15 mouse cellular contexts compared by ENCODE assay signal in the genomic region with DNA sequence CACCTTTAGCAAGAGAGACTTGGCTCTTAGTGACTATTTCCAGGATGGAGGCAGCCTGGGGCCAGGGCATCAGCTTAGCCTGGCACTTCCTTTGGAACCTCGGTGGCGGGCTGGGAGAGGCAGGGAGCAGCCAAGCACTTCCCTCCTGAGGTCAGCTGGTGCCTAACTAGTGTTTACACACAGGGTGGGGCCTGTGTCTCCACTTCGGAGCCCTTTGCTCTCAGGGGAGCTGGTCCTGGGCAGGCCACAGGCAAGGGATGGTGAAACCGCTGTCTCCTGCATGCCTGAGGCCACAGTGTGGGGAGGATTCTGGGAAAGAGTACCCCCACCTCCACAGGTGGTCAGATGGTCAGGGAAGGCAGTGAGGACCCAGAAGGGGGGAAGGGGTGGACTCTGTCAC. TPM values are rescaled to one million over a fixed set of nuclear protein-coding genes. Genes with fewer than 3 reads are reported as not detected.
DNase-seq lines count a peak whose midpoint lies in the region; ATAC-seq and TF ChIP-seq lines count a peak whose summit lies in the region.
"Had no signal": no experiment of that assay in that cellular context is flagged by ENCODE, and none has a peak within 500 bp of the region (broad histone marks: within the 10 kb centered on the region; RNA-seq: fewer than 3 reads in every experiment).

No protein-coding gene starts in this region.

- H3K36me3 ChIP-seq in intestine, embryonic 16.5 days (ENCODE audit: control insufficient read depth, insufficient read depth, low read length), result no peaks in the 10 kb centered on the region
- no peaks in the 10 kb centered on the region for H3K36me3 ChIP-seq in liver, embryonic 16.5 days (ENCODE audit: control insufficient read depth, insufficient read depth)
- H3K36me3 ChIP-seq: embryonic facial prominence, embryonic 12.5 days; forebrain, embryonic 12.5 days; midbrain, embryonic 12.5 days had no signal

- H3K9ac ChIP-seq in intestine, embryonic 16.5 days (ENCODE audit: low read depth, low read length), result 0 out of 2 replicates have a peak overlapping the region, but pooled peaks have one; percentile 7
- H3K9ac ChIP-seq in liver, embryonic 16.5 days (ENCODE audit: low read depth, low read length), result no peak overlapping the region
- H3K9ac ChIP-seq: embryonic facial prominence, embryonic 12.5 days; forebrain, embryonic 12.5 days; midbrain, embryonic 12.5 days had no signal

- H3K27me3 ChIP-seq in intestine, embryonic 16.5 days (replicated peaks; ENCODE audit: control insufficient read depth, insufficient read depth, low read length), result no peaks in the 10 kb centered on the region
- H3K27me3 ChIP-seq in liver, embryonic 16.5 days (ENCODE audit: control insufficient read depth, insufficient read depth, low read depth, low read length), result peaks cover 2% of the 10 kb centered on the region; the same call in 1 of the 2 replicates
- H3K27me3 ChIP-seq: embryonic facial prominence, embryonic 12.5 days had no signal

- no peak for TF ChIP-seq CTCF in left cerebral cortex, adult 2 months (IDR thresholded peaks at IDR 0.05)

- peaks cover 12% of the 10 kb centered on the region for H3K4me1 ChIP-seq in intestine, embryonic 16.5 days (ENCODE audit: control insufficient read depth, insufficient read depth, low read length)
- no peaks in the 10 kb centered on the region; the same call in 1 of the 2 replicates for H3K4me1 ChIP-seq in liver, embryonic 16.5 days (ENCODE audit: control insufficient read depth, low read depth, low read length)
- H3K4me1 ChIP-seq: embryonic facial prominence, embryonic 12.5 days; forebrain, embryonic 12.5 days; midbrain, embryonic 12.5 days had no signal

- no peak overlapping the region for H3K4me2 ChIP-seq in intestine, embryonic 16.5 days (ENCODE audit: low read depth, low read length)
- H3K4me2 ChIP-seq in liver, embryonic 16.5 days (ENCODE audit: low read depth, low read length), result no peak overlapping the region
- H3K4me2 ChIP-seq: embryonic facial prominence, embryonic 12.5 days; forebrain, embryonic 12.5 days; midbrain, embryonic 12.5 days had no signal

- 0 out of 2 replicates have a peak overlapping the region, but pooled peaks have one; percentile 20 for H3K27ac ChIP-seq in intestine, embryonic 16.5 days (ENCODE audit: low read length)
- H3K27ac ChIP-seq in liver, embryonic 16.5 days (ENCODE audit: low read length), result no peak overlapping the region
- no peak overlapping the region for H3K27ac ChIP-seq in left cerebral cortex, adult 2 months
- H3K27ac ChIP-seq: embryonic facial prominence, embryonic 12.5 days; forebrain, embryonic 12.5 days; midbrain, embryonic 12.5 days had no signal

- H3K4me3 ChIP-seq in intestine, embryonic 16.5 days (ENCODE audit: low read length), result no peak overlapping the region
- no peak overlapping the region for H3K4me3 ChIP-seq in liver, embryonic 16.5 days (ENCODE audit: low read depth, low read length)
- H3K4me3 ChIP-seq in left cerebral cortex, adult 2 months, result no peak overlapping the region
- H3K4me3 ChIP-seq: embryonic facial prominence, embryonic 12.5 days; forebrain, embryonic 12.5 days; midbrain, embryonic 12.5 days had no signal

- ATAC-seq in intestine, embryonic 16.5 days, result peak; percentile 96
- peak; percentile 91 for ATAC-seq in liver, embryonic 16.5 days (ENCODE audit: low read depth)
- no peak for ATAC-seq in activated CD4-positive, CD25-positive, alpha-beta regulatory T cell, adult 4 months

- 15% methylated on average over 4 of the region's 4 CpGs for WGBS in intestine, embryonic 16.5 days
- WGBS in liver, embryonic 16.5 days (ENCODE audit: insufficient replicate concordance), result 31% methylated on average over 4 of the region's 4 CpGs

- peak; percentile 38 for DNase-seq in adrenal gland, postnatal 14 days
- no peak for DNase-seq in adrenal gland, postnatal 4 days (ENCODE audit: low spot score in 2 of 2)
- DNase-seq in 3134 (ENCODE audit: extremely low read depth, insufficient read length, low spot score), result peak; percentile 76
- no peak for DNase-seq in left cerebral cortex, adult 2 months (ENCODE audit: extremely low spot score in 1 of 2, low spot score in 2 of 2)
- no peak for DNase-seq in cerebellum, adult 9-11 months
- DNase-seq: adrenal gland, postnatal 25 days; cerebellum, postnatal 36 days; heart, postnatal 14 days; thymus, postnatal 25 days had no signal

- H3K9me3 ChIP-seq in intestine, embryonic 16.5 days (ENCODE audit: control insufficient read depth, low read length), result no peaks in the 10 kb centered on the region
- H3K9me3 ChIP-seq in liver, embryonic 16.5 days (replicated peaks; ENCODE audit: control insufficient read depth, low read length), result no peaks in the 10 kb centered on the region
- H3K9me3 ChIP-seq: embryonic facial prominence, embryonic 12.5 days; forebrain, embryonic 12.5 days; midbrain, embryonic 12.5 days had no signal

- intact Hi-C loops in left cerebral cortex, adult 2 months (cut with DNase I), result no loop called here

RNA-seq across cellular contexts. Expression of a gene that starts 23.3 kb away (rescaled TPM):
- 11.7 and 12.6 TPM in 2 replicates for total RNA-seq in adrenal gland, postnatal 14 days (2021)
- 10 to 100 TPM; 20.0 to 22.7 TPM for total RNA-seq in adrenal gland, postnatal 4 days (2021)
- 16.6 and 17.6 TPM in 2 replicates for polyA plus RNA-seq in intestine, embryonic 16.5 days (2015; fragmentation: Nextera tagmentation; extraction: Ambion mirVana)
- 0.72 and 1.3 TPM in 2 replicates for polyA plus RNA-seq in liver, embryonic 16.5 days (2015; fragmentation: Nextera tagmentation; extraction: Ambion mirVana)
- total RNA-seq in left cerebral cortex, adult 2 months (2021), result 1 to 10 TPM; 2.3 TPM
- polyA plus RNA-seq in activated CD4-positive, CD25-positive, alpha-beta regulatory T cell, adult 4 months (2017; shearing (Covaris generic)), result 1 to 10 TPM in 1 of 2 experiments, under 1 TPM in 1; 0.59 to 1.1 TPM

RNA-seq across cellular contexts. Expression of a gene that starts 45.3 kb away (rescaled TPM):
- total RNA-seq in adrenal gland, postnatal 14 days (2021), result 68.1 and 82.3 TPM in 2 replicates
- total RNA-seq in adrenal gland, postnatal 4 days (2021), result 100 to 1,000 TPM; 108 to 115 TPM
- 14.9 and 17.9 TPM in 2 replicates for polyA plus RNA-seq in intestine, embryonic 16.5 days (2015; fragmentation: Nextera tagmentation; extraction: Ambion mirVana)
- polyA plus RNA-seq in liver, embryonic 16.5 days (2015; fragmentation: Nextera tagmentation; extraction: Ambion mirVana), result 2.8 and 3.8 TPM in 2 replicates
- total RNA-seq in left cerebral cortex, adult 2 months (2021), result 100 to 1,000 TPM; 124 to 153 TPM
- 10 to 100 TPM; 48.6 to 56.9 TPM for polyA plus RNA-seq in activated CD4-positive, CD25-positive, alpha-beta regulatory T cell, adult 4 months (2017; shearing (Covaris generic))

Comparison
In these comparisons a context has a peak if more than half of its experiments do, and no peak if none do; other contexts are left out.
1. DNase-seq: peak in adrenal gland, postnatal 14 days (single experiment) and 3134 (single experiment); none in adrenal gland, postnatal 4 days (0 of 2), left cerebral cortex, adult 2 months (0 of 2) and cerebellum, adult 9-11 months (single experiment).